Mouse (Mus musculus) hindbrain, embryonic 12.5 days (tissue): ENCODE measurements around the gene Micu1. TPM values are rescaled to one million over a fixed set of nuclear protein-coding genes. Genes with fewer than 3 reads are reported as not detected.

Experiments
- ATAC-seq: fragments of 200-750 bp; cut with Nextera tagmentation; 2 replicates; pipeline ENCODE4 v1.8.0; 2017; ENCODE audit warnings: moderate TSS enrichment; ENCODE audit not compliant: low FRiP score
- H3K27ac ChIP-seq: fragments of 300-500 bp; sonication (generic); 2 replicates; pipeline ENCODE4 v1.5.1; 2016; ENCODE audit warnings: mild to moderate bottlenecking
- H3K27me3 ChIP-seq: fragments of 300-500 bp; sonication (generic); 2 replicates; pipeline ENCODE4 v1.6.1; 2016; ENCODE audit warnings: mild to moderate bottlenecking
- H3K36me3 ChIP-seq: fragments of 300-500 bp; sonication (generic); 2 replicates; pipeline ENCODE4 v1.6.1; 2016; ENCODE audit warnings: mild to moderate bottlenecking
- H3K4me1 ChIP-seq: fragments of 300-500 bp; sonication (generic); 2 replicates; pipeline ENCODE4 v1.6.1; 2016
- H3K4me2 ChIP-seq: fragments of 300-500 bp; sonication (generic); replicated peaks from 2 replicates; pipeline ENCODE4 v1.6.1; 2016; ENCODE audit warnings: mild to moderate bottlenecking
- H3K4me3 ChIP-seq: fragments of 300-500 bp; sonication (generic); 2 replicates; pipeline ENCODE4 v1.5.1; 2016; ENCODE audit warnings: mild to moderate bottlenecking
- H3K9ac ChIP-seq: fragments of 300-500 bp; sonication (generic); 2 replicates; pipeline ENCODE4 v1.6.1; 2016; ENCODE audit warnings: mild to moderate bottlenecking, moderate library complexity
- H3K9me3 ChIP-seq: fragments of 300-500 bp; sonication (generic); replicated peaks from 2 replicates; pipeline ENCODE4 v1.6.1; 2016; ENCODE audit warnings: mild to moderate bottlenecking
- WGBS: fragments of 180-500 bp; shearing (Covaris S2); methylation state at CpG from one replicate; pipeline ENCODE4 v1.1.7; 2016; 5-methylcytosine and 5-hydroxymethylcytosine counted together
- polyA plus RNA-seq: library from polyadenylated mRNA; unstranded; fragments of >200 nt; fragmentation: Nextera tagmentation; extraction: Ambion mirVana; gene quantifications from 2 replicates; pipeline ENCODE4 v1.2.1, GENCODE M21; 2016

Micu1 gene
- polyA plus RNA-seq, 1 experiment from 2014 or later = 75.8 TPM

GRCm38 (mm10) chr10:59884327-59885173 is 182.3 kb downstream of the Micu1 start:
- H3K36me3 ChIP-seq = 0 out of 2 replicates have a peak, but pooled peaks cover 11% of the 10 kb centered on the region
- H3K27ac ChIP-seq = no peak overlapping the region
- no peaks in the 10 kb centered on the region for H3K27me3 ChIP-seq
- no peak overlapping the region for H3K4me3 ChIP-seq
- no peak for ATAC-seq
- no peak overlapping the region for H3K4me2 ChIP-seq
- H3K9ac ChIP-seq = peak overlapping the region; percentile 35; the same call in 1 of the 2 replicates
- 90% methylated on average over 10 of the region's 10 CpGs for WGBS
- H3K9me3 ChIP-seq = no peaks in the 10 kb centered on the region
- H3K4me1 ChIP-seq = peaks cover 12% of the 10 kb centered on the region

- 0 out of 2 replicates have a peak overlapping the region, but pooled peaks have one; percentile 19 for H3K9ac ChIP-seq
- WGBS = 91% methylated on average over 14 of the region's 14 CpGs
Measured at GRCm38 (mm10) chr10:59885174-59886080, 183.2 kb downstream of the Micu1 start.

GRCm38 (mm10) chr10:59886081-59886466 is 183.8 kb downstream of the Micu1 start:
- Histone ChIP-seq H3K4me1 (peaks cover 3% of the 10 kb centered on the region), H3K9ac (no peak overlapping the region), H3K27me3 (no peaks in the 10 kb centered on the region), H3K4me2 (no peak overlapping the region), H3K36me3 (peaks cover 23% of the 10 kb centered on the region; the same call in 1 of the 2 replicates), H3K4me3 (no peak overlapping the region), H3K27ac (no peak overlapping the region), H3K9me3 (no peaks in the 10 kb centered on the region)
- no peak for ATAC-seq
- WGBS = 100% methylated on average over 1 of the region's 1 CpGs

More at GRCm38 (mm10) chr10:59885174-59886080, 183.2 kb downstream of the Micu1 start:
- no peak overlapping the region for H3K4me2 ChIP-seq
- H3K4me1 ChIP-seq = peaks cover 10% of the 10 kb centered on the region
- no peak overlapping the region for H3K4me3 ChIP-seq
- 0 out of 2 replicates have a peak, but pooled peaks cover 17% of the 10 kb centered on the region for H3K36me3 ChIP-seq
- H3K27ac ChIP-seq = no peak overlapping the region
- H3K27me3 ChIP-seq = no peaks in the 10 kb centered on the region
- H3K9me3 ChIP-seq = no peaks in the 10 kb centered on the region
- ATAC-seq = no peak

- Histone ChIP-seq H3K36me3 (peaks cover 35% of the 10 kb centered on the region), H3K4me3 (no peak overlapping the region), H3K27ac (no peak overlapping the region), H3K4me1 (0 out of 2 replicates have a peak, but pooled peaks cover 2% of the 10 kb centered on the region), H3K27me3 (no peaks in the 10 kb centered on the region), H3K4me2 (no peak overlapping the region), H3K9me3 (no peaks in the 10 kb centered on the region), H3K9ac (no peak overlapping the region)
- 93% methylated on average over 5 of the region's 5 CpGs for WGBS
- no peak for ATAC-seq
Measured at GRCm38 (mm10) chr10:59887432-59887831, 185.2 kb downstream of the Micu1 start.

- no peaks in the 10 kb centered on the region for H3K9me3 ChIP-seq
- peaks cover 42% of the 10 kb centered on the region for H3K36me3 ChIP-seq
- no peak for ATAC-seq
- H3K4me3 ChIP-seq = no peak overlapping the region
- WGBS = 89% methylated on average over 7 of the region's 7 CpGs
- no peak overlapping the region for H3K4me2 ChIP-seq
- H3K27me3 ChIP-seq = no peaks in the 10 kb centered on the region
- no peak overlapping the region for H3K9ac ChIP-seq
- H3K4me1 ChIP-seq = 0 out of 2 replicates have a peak, but pooled peaks cover 2% of the 10 kb centered on the region
- no peak overlapping the region for H3K27ac ChIP-seq
Measured at GRCm38 (mm10) chr10:59889339-59889738, 187.1 kb downstream of the Micu1 start.

GRCm38 (mm10) chr10:59889953-59890751 is 187.9 kb downstream of the Micu1 start:
- H3K4me1 ChIP-seq = peaks cover 10% of the 10 kb centered on the region
- ATAC-seq = no peak
- H3K9me3 ChIP-seq = no peaks in the 10 kb centered on the region
- H3K36me3 ChIP-seq = peaks cover 43% of the 10 kb centered on the region
- H3K27me3 ChIP-seq = no peaks in the 10 kb centered on the region
- 86% methylated on average over 15 of the region's 15 CpGs for WGBS
- H3K27ac ChIP-seq = no peak overlapping the region
- no peak overlapping the region for H3K4me2 ChIP-seq
- 0 out of 2 replicates have a peak overlapping the region, but pooled peaks have one; percentile 20 for H3K9ac ChIP-seq
- no peak overlapping the region for H3K4me3 ChIP-seq

- Histone ChIP-seq H3K27me3 (no peaks in the 10 kb centered on the region), H3K36me3 (peaks cover 53% of the 10 kb centered on the region), H3K4me3 (no peak overlapping the region), H3K27ac (peak overlapping the region; percentile 49; the same call in 1 of the 2 replicates), H3K9ac (no peak overlapping the region), H3K4me2 (no peak overlapping the region), H3K9me3 (no peaks in the 10 kb centered on the region), H3K4me1 (peaks cover 33% of the 10 kb centered on the region)
- 40% methylated on average over 6 of the region's 6 CpGs for WGBS
- ATAC-seq = peak; percentile 12; the same call in 1 of the 2 replicates
Measured at GRCm38 (mm10) chr10:59892977-59893376, 190.7 kb downstream of the Micu1 start.

GRCm38 (mm10) chr10:59894251-59895160 is 192.2 kb downstream of the Micu1 start:
- no peak overlapping the region for H3K4me2 ChIP-seq
- 80% methylated on average over 25 of the region's 25 CpGs for WGBS
- 0 out of 2 replicates have a peak overlapping the region, but pooled peaks have one; percentile 62 for H3K27ac ChIP-seq
- H3K36me3 ChIP-seq = peaks cover 53% of the 10 kb centered on the region
- no peak overlapping the region for H3K9ac ChIP-seq
- no peaks in the 10 kb centered on the region for H3K9me3 ChIP-seq
- ATAC-seq = no peak
- H3K4me1 ChIP-seq = peaks cover 48% of the 10 kb centered on the region
- H3K27me3 ChIP-seq = no peaks in the 10 kb centered on the region
- H3K4me3 ChIP-seq = no peak overlapping the region

- no peak overlapping the region for H3K9ac ChIP-seq
Measured at GRCm38 (mm10) chr10:59895460-59896186, 193.3 kb downstream of the Micu1 start.

GRCm38 (mm10) chr10:59896211-59896610 is 193.9 kb downstream of the Micu1 start:
- H3K4me3 ChIP-seq = no peak overlapping the region
- WGBS = 89% methylated on average over 4 of the region's 4 CpGs
- peaks cover 65% of the 10 kb centered on the region for H3K4me1 ChIP-seq
- H3K4me2 ChIP-seq = no peak overlapping the region
- peak overlapping the region; percentile 99 for H3K27ac ChIP-seq
- no peaks in the 10 kb centered on the region for H3K9me3 ChIP-seq
- H3K9ac ChIP-seq = 0 out of 2 replicates have a peak overlapping the region, but pooled peaks have one; percentile 19
- peaks cover 41% of the 10 kb centered on the region for H3K36me3 ChIP-seq
- ATAC-seq = no peak
- no peaks in the 10 kb centered on the region for H3K27me3 ChIP-seq

More at GRCm38 (mm10) chr10:59895460-59896186, 193.3 kb downstream of the Micu1 start:
- Histone ChIP-seq H3K4me1 (peaks cover 59% of the 10 kb centered on the region), H3K36me3 (peaks cover 45% of the 10 kb centered on the region), H3K4me2 (no peak overlapping the region), H3K27ac (0 out of 2 replicates have a peak overlapping the region, but pooled peaks have one; percentile 99), H3K27me3 (no peaks in the 10 kb centered on the region), H3K4me3 (no peak overlapping the region), H3K9me3 (no peaks in the 10 kb centered on the region)
- no peak for ATAC-seq
- 94% methylated on average over 17 of the region's 17 CpGs for WGBS
